Mouse (Mus musculus): ENCODE data around the gene Coro1c.

The Coro1c gene

GRCm38 (mm10) chr5:113929950-113930647, 21.5 kb upstream of the Coro1c start:
- DNase-seq (ENCODE audit: extremely low read depth, insufficient read length, low spot score), result peak; percentile 66

GRCm38 (mm10) chr5:113929526-113929925, 21.0 kb upstream of the Coro1c start:
- DNase-seq (ENCODE audit: extremely low read depth, insufficient read length, low spot score), result no peak

- DNase-seq (ENCODE audit: extremely low read depth, insufficient read length, low spot score), result no peak
Observed at GRCm38 (mm10) chr5:113924608-113925007, 16.1 kb upstream of the Coro1c start.

- no peak for DNase-seq (ENCODE audit: extremely low read depth, insufficient read length, low spot score)
Observed at GRCm38 (mm10) chr5:113921310-113922166, 13.0 kb upstream of the Coro1c start.

GRCm38 (mm10) chr5:113919060-113919459, 10.5 kb upstream of the Coro1c start:
- no peak for DNase-seq (ENCODE audit: extremely low read depth, insufficient read length, low spot score)

- no peak for DNase-seq (ENCODE audit: extremely low read depth, insufficient read length, low spot score)
Observed at GRCm38 (mm10) chr5:113918654-113919053, 10.1 kb upstream of the Coro1c start.

- no peak for DNase-seq (ENCODE audit: extremely low read depth, insufficient read length, low spot score)
Observed at GRCm38 (mm10) chr5:113910705-113911104, 2.1 kb upstream of the Coro1c start.

GRCm38 (mm10) chr5:113910065-113910701, 1.6 kb upstream of the Coro1c start:
- DNase-seq (ENCODE audit: extremely low read depth, insufficient read length, low spot score), result no peak

- peak; percentile 77 for DNase-seq (ENCODE audit: extremely low read depth, insufficient read length, low spot score)
Observed at GRCm38 (mm10) chr5:113907786-113908567, 581 bp downstream of the Coro1c start.

GRCm38 (mm10) chr5:113906958-113907735, 1.4 kb downstream of the Coro1c start:
- peak; percentile 69 for DNase-seq (ENCODE audit: extremely low read depth, insufficient read length, low spot score)

- no peak for DNase-seq (ENCODE audit: extremely low read depth, insufficient read length, low spot score)
Observed at GRCm38 (mm10) chr5:113904987-113905386, 3.6 kb downstream of the Coro1c start.

- no peak for DNase-seq (ENCODE audit: extremely low read depth, insufficient read length, low spot score)
Observed at GRCm38 (mm10) chr5:113902983-113903382, 5.6 kb downstream of the Coro1c start.

- DNase-seq (ENCODE audit: extremely low read depth, insufficient read length, low spot score), result no peak
Observed at GRCm38 (mm10) chr5:113902017-113902416, 6.5 kb downstream of the Coro1c start.

- DNase-seq (ENCODE audit: extremely low read depth, insufficient read length, low spot score), result peak; percentile 63
Observed at GRCm38 (mm10) chr5:113901074-113901571, 7.4 kb downstream of the Coro1c start.

GRCm38 (mm10) chr5:113899543-113899942, 9.0 kb downstream of the Coro1c start:
- DNase-seq (ENCODE audit: extremely low read depth, insufficient read length, low spot score), result no peak

- DNase-seq (ENCODE audit: extremely low read depth, insufficient read length, low spot score), result no peak
Observed at GRCm38 (mm10) chr5:113892005-113892404, 16.6 kb downstream of the Coro1c start.

GRCm38 (mm10) chr5:113890874-113891273, 17.7 kb downstream of the Coro1c start:
- no peak for DNase-seq (ENCODE audit: extremely low read depth, insufficient read length, low spot score)

- DNase-seq (ENCODE audit: extremely low read depth, insufficient read length, low spot score), result no peak
Observed at GRCm38 (mm10) chr5:113889912-113890311, 18.6 kb downstream of the Coro1c start.

GRCm38 (mm10) chr5:113889181-113889906, 19.2 kb downstream of the Coro1c start:
- DNase-seq (ENCODE audit: extremely low read depth, insufficient read length, low spot score), result no peak

Data from 3134 (cell line).